Mouse (Mus musculus): Measurements from ENCODE around the gene Cfap44. TPM values are rescaled to one million over a fixed set of nuclear protein-coding genes. Genes with fewer than 3 reads are reported as not detected.

Cfap44 gene
- polyA plus RNA-seq, 1 experiment from 2014 or later = 11.0 TPM

DNA sequence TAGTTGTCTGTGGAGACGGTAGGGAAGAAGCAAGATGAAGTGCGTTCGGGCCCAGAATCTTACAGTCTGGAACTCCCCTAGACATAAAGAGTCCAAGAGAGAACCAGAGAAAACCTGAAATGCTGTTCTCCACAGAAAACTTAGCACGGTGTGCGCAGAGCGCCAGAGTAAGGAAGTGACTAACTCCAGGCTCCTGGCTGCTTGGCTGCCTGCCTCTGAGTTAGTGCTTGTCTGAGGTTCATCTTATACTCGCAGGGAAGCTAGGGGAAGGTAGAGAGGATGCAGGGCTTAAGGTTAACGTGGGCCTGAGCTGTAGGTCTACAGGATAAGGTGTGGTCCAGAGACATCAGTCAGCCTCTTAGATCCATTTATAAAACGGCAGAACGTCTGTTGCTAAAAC is 107.2 kb downstream of the Cfap44 start:
- Histone ChIP-seq H3K27ac (no peak overlapping the region), H3K27me3 (ENCODE audit: control insufficient read depth, insufficient read depth, low read length) (no peaks in the 10 kb centered on the region), H3K4me1 (replicated peaks; ENCODE audit: control insufficient read depth, insufficient read depth, low read length) (0 out of 2 replicates have a peak, but pooled peaks cover 6% of the 10 kb centered on the region), H3K4me2 (replicated peaks) (no peak overlapping the region), H3K9ac (no peak overlapping the region), H3K4me3 (replicated peaks; ENCODE audit: low read length) (no peak overlapping the region), H3K36me3 (replicated peaks; ENCODE audit: control insufficient read depth, insufficient read depth) (peaks cover 39% of the 10 kb centered on the region), H3K9me3 (ENCODE audit: control insufficient read depth, low read length) (0 out of 2 replicates have a peak, but pooled peaks cover 6% of the 10 kb centered on the region)
- WGBS = 95% methylated on average over 10 of the region's 10 CpGs
- no peak for DNase-seq (ENCODE audit: low spot score)
- ATAC-seq (ENCODE audit: low FRiP score) = no peak

- no peak overlapping the region for H3K9ac ChIP-seq
- H3K27me3 ChIP-seq (ENCODE audit: control insufficient read depth, insufficient read depth, low read length) = no peaks in the 10 kb centered on the region
- no peak overlapping the region for H3K4me3 ChIP-seq (replicated peaks; ENCODE audit: low read length)
- peaks cover 36% of the 10 kb centered on the region for H3K36me3 ChIP-seq (replicated peaks; ENCODE audit: control insufficient read depth, insufficient read depth)
- WGBS = 79% methylated on average over 7 of the region's 7 CpGs
- 0 out of 2 replicates have a peak, but pooled peaks cover 6% of the 10 kb centered on the region for H3K9me3 ChIP-seq (ENCODE audit: control insufficient read depth, low read length)
- no peak for DNase-seq (ENCODE audit: low spot score)
- H3K4me2 ChIP-seq (replicated peaks) = no peak overlapping the region
- no peak overlapping the region for H3K27ac ChIP-seq
- peaks cover 6% of the 10 kb centered on the region; the same call in 1 of the 2 replicates for H3K4me1 ChIP-seq (replicated peaks; ENCODE audit: control insufficient read depth, insufficient read depth, low read length)
- no peak for ATAC-seq (ENCODE audit: low FRiP score)
Measured at GRCm38 (mm10) chr16:44502325-44502724, 107.7 kb downstream of the Cfap44 start.

DNA sequence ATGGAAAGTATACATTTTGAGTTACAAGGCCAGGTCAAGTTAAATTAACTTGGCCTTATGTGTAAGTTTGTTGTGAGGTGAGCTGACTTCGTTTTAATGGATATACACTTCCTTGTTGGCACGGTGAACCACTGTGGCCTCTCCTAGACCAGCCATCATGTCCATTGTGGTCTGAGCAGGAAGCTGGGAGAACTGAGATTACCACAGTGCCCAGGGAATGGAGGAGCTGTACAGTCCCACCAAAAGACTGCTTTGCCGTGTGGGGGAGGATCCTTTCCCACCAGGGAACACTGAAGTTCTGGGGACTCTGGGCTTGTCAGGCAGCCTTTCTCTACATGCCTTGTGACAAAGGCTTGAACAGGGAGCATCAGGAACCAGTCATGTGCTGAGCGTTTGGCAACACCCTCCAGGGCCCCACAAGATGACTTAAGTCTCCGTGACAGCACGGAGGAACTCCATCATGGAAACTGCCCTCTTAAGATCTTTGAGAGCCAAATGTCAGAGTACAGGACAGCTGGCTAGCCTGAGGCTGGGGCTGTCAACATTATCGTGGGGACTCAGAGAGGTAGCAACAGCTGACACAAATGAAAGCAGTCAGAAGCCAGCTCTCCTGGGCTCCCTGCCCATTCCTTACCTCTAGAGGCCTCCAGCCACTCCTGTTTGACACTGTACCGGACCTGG is 108.4 kb downstream of the Cfap44 start:
- H3K4me3 ChIP-seq (replicated peaks; ENCODE audit: low read length) = no peak overlapping the region
- H3K4me1 ChIP-seq (replicated peaks; ENCODE audit: control insufficient read depth, insufficient read depth, low read length) = peaks cover 6% of the 10 kb centered on the region; the same call in 1 of the 2 replicates
- no peak for DNase-seq (ENCODE audit: low spot score)
- H3K9ac ChIP-seq = no peak overlapping the region
- H3K9me3 ChIP-seq (ENCODE audit: control insufficient read depth, low read length) = 0 out of 2 replicates have a peak, but pooled peaks cover 6% of the 10 kb centered on the region
- peak overlapping the region; percentile 20; the same call in 1 of the 2 replicates for H3K27ac ChIP-seq
- WGBS = 47% methylated on average over 8 of the region's 8 CpGs
- ATAC-seq (ENCODE audit: low FRiP score) = peak; percentile 54; the same call in 1 of the 2 replicates
- H3K27me3 ChIP-seq (ENCODE audit: control insufficient read depth, insufficient read depth, low read length) = no peaks in the 10 kb centered on the region
- no peak overlapping the region for H3K4me2 ChIP-seq (replicated peaks)
- H3K36me3 ChIP-seq (replicated peaks; ENCODE audit: control insufficient read depth, insufficient read depth) = peaks cover 32% of the 10 kb centered on the region

DNA sequence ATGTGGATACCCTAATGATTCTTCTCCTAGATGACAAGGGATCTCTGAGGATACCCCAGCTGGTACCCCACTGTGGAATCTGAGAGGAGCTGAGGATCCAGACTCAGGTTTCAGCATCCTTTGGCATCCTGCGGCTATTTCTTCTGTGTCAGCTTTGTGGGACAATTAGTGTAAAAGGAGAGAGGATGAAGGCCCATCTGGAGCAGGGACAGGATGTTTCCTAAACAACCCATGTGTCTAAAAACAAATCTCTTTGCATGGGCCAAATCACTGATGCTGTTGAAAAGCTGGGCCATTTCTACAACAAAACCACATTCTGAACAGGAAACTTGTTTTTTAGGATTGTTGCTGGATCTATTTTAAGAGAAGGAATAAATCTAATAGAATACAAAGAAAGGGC is 110.6 kb downstream of the Cfap44 start:
- peaks cover 10% of the 10 kb centered on the region for H3K36me3 ChIP-seq (replicated peaks; ENCODE audit: control insufficient read depth, insufficient read depth)
- DNase-seq (ENCODE audit: low spot score) (no peak), ATAC-seq (ENCODE audit: low FRiP score) (no peak)
- H3K9me3 ChIP-seq (ENCODE audit: control insufficient read depth, low read length) = 0 out of 2 replicates have a peak, but pooled peaks cover 6% of the 10 kb centered on the region
- H3K27me3 ChIP-seq (ENCODE audit: control insufficient read depth, insufficient read depth, low read length) = no peaks in the 10 kb centered on the region
- no peak overlapping the region for H3K27ac ChIP-seq
- peaks cover 6% of the 10 kb centered on the region; the same call in 1 of the 2 replicates for H3K4me1 ChIP-seq (replicated peaks; ENCODE audit: control insufficient read depth, insufficient read depth, low read length)
- H3K4me3 ChIP-seq (replicated peaks; ENCODE audit: low read length) = no peak overlapping the region
- no peak overlapping the region for H3K9ac ChIP-seq
- H3K4me2 ChIP-seq (replicated peaks) = no peak overlapping the region
- 85% methylated on average over 1 of the region's 1 CpGs for WGBS

DNA sequence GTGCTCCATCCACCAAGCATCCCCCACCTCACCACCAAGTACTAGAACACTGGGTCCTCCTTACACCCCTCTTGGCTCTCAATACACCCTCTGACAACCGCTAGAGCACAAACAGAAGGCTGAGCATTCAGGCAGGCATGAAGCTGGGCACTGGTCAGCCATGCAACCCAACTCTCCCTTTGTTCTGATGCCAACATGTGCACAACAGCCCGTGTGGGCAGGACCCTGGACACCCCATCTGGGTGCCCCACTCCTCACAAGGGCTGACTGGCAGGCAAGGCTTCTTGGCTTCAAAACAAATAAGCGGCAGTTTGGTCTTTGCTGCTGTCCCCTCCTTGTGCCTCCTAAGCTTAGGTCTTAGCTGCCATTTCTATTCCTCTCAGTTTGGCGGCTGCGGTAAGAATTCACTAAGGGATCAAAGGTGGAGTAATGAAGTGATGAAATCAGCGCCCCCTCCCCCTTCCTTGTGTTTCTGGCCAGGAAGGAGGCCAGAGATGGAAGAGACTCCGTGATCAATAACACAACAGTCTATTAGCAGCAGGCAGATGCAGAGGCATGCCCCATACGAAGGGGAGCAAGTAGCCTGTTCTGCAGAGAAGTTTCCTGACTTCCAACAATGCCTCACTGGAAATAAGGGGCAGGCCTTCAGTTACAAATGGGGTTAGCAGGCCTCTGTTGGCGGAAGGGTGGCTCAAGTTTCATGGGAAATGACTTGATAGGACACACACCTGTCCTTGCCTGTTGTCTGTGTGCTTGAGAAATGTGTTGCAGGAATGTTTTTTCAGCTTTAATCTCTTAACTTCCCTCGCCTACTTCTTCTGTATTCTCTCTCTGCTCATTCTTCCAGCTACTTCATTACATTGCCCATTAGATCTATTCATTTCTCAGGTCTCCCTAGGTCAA is 112.7 kb downstream of the Cfap44 start:
- H3K27me3 ChIP-seq (ENCODE audit: control insufficient read depth, insufficient read depth, low read length) = no peaks in the 10 kb centered on the region
- no peak overlapping the region for H3K4me2 ChIP-seq (replicated peaks)
- no peaks in the 10 kb centered on the region for H3K36me3 ChIP-seq (replicated peaks; ENCODE audit: control insufficient read depth, insufficient read depth)
- WGBS = 64% methylated on average over 10 of the region's 10 CpGs
- no peak overlapping the region for H3K4me3 ChIP-seq (replicated peaks; ENCODE audit: low read length)
- H3K9ac ChIP-seq = no peak overlapping the region
- 0 out of 2 replicates have a peak, but pooled peaks cover 6% of the 10 kb centered on the region for H3K9me3 ChIP-seq (ENCODE audit: control insufficient read depth, low read length)
- H3K27ac ChIP-seq = peak overlapping the region; percentile 47; the same call in 1 of the 2 replicates
- DNase-seq (ENCODE audit: low spot score) (peak; percentile 56), ATAC-seq (ENCODE audit: low FRiP score) (peak; percentile 64; the same call in 1 of the 2 replicates)
- peaks cover 6% of the 10 kb centered on the region; the same call in 1 of the 2 replicates for H3K4me1 ChIP-seq (replicated peaks; ENCODE audit: control insufficient read depth, insufficient read depth, low read length)

DNA sequence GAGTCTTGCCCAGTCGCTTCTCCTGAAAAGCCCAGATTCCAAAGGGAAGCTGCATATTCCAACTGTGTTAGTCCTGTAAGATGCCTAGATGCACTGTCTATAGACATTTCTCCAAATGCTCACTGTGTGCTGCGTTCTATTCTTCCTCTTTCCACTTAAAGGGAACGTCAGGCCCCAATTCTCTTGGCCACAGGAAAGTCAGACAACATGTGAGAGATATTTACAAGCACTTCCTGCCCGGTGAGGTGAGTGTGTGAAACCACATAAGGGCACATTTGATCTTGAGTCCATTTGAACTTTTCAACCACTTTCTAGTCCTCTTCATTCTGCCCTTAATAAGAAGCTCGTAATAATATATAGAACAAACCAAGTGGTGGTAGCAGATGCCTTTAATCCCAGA is 113.4 kb downstream of the Cfap44 start:
- Histone ChIP-seq H3K4me1 (replicated peaks; ENCODE audit: control insufficient read depth, insufficient read depth, low read length) (peaks cover 5% of the 10 kb centered on the region; the same call in 1 of the 2 replicates), H3K27ac (no peak overlapping the region), H3K4me3 (replicated peaks; ENCODE audit: low read length) (no peak overlapping the region), H3K9ac (no peak overlapping the region), H3K4me2 (replicated peaks) (no peak overlapping the region), H3K36me3 (replicated peaks; ENCODE audit: control insufficient read depth, insufficient read depth) (peaks cover 5% of the 10 kb centered on the region; the same call in 1 of the 2 replicates), H3K27me3 (ENCODE audit: control insufficient read depth, insufficient read depth, low read length) (no peaks in the 10 kb centered on the region), H3K9me3 (ENCODE audit: control insufficient read depth, low read length) (0 out of 2 replicates have a peak, but pooled peaks cover 6% of the 10 kb centered on the region)
- no peak for DNase-seq (ENCODE audit: low spot score)
- 85% methylated on average over 5 of the region's 5 CpGs for WGBS
- no peak for ATAC-seq (ENCODE audit: low FRiP score)

- Histone ChIP-seq H3K36me3 (replicated peaks; ENCODE audit: control insufficient read depth, insufficient read depth) (peaks cover 6% of the 10 kb centered on the region; the same call in 1 of the 2 replicates), H3K9ac (no peak overlapping the region), H3K27ac (no peak overlapping the region), H3K4me1 (replicated peaks; ENCODE audit: control insufficient read depth, insufficient read depth, low read length) (no peaks in the 10 kb centered on the region; the same call in 1 of the 2 replicates), H3K4me2 (replicated peaks) (no peak overlapping the region), H3K9me3 (ENCODE audit: control insufficient read depth, low read length) (0 out of 2 replicates have a peak, but pooled peaks cover 6% of the 10 kb centered on the region), H3K27me3 (ENCODE audit: control insufficient read depth, insufficient read depth, low read length) (no peaks in the 10 kb centered on the region), H3K4me3 (replicated peaks; ENCODE audit: low read length) (no peak overlapping the region)
- DNase-seq (ENCODE audit: low spot score) (no peak), ATAC-seq (ENCODE audit: low FRiP score) (no peak)
- WGBS = 86% methylated on average over 13 of the region's 13 CpGs
Measured at GRCm38 (mm10) chr16:44508772-44509171, 114.2 kb downstream of the Cfap44 start.

GRCm38 (mm10) chr16:44509458-44510344 is 115.1 kb downstream of the Cfap44 start:
- H3K27me3 ChIP-seq (ENCODE audit: control insufficient read depth, insufficient read depth, low read length) = no peaks in the 10 kb centered on the region
- ATAC-seq (ENCODE audit: low FRiP score) (peak; percentile 40; the same call in 1 of the 2 replicates), DNase-seq (ENCODE audit: low spot score) (no peak)
- no peak overlapping the region for H3K4me2 ChIP-seq (replicated peaks)
- no peak overlapping the region for H3K9ac ChIP-seq
- WGBS = 82% methylated on average over 7 of the region's 7 CpGs
- 0 out of 2 replicates have a peak, but pooled peaks cover under 1% of the 10 kb centered on the region for H3K9me3 ChIP-seq (ENCODE audit: control insufficient read depth, low read length)
- no peak overlapping the region for H3K27ac ChIP-seq
- H3K4me3 ChIP-seq (replicated peaks; ENCODE audit: low read length) = no peak overlapping the region
- H3K4me1 ChIP-seq (replicated peaks; ENCODE audit: control insufficient read depth, insufficient read depth, low read length) = no peaks in the 10 kb centered on the region; the same call in 1 of the 2 replicates
- peaks cover 6% of the 10 kb centered on the region; the same call in 1 of the 2 replicates for H3K36me3 ChIP-seq (replicated peaks; ENCODE audit: control insufficient read depth, insufficient read depth)
